Mouse (Mus musculus) heart, embryonic 11.5 days (tissue): ENCODE measurements around the gene Dgkz. TPM values are rescaled to one million over a fixed set of nuclear protein-coding genes. Genes with fewer than 3 reads are reported as not detected.

Source experiments
- ATAC-seq: fragments of 200-750 bp; cut with Nextera tagmentation; replicated peaks from 2 replicates; pipeline ENCODE4 v1.8.0; 2017; ENCODE audit warnings: moderate library complexity; ENCODE audit not compliant: insufficient number of reproducible peaks, low FRiP score, low TSS enrichment
- H3K27ac ChIP-seq: fragments of 300-500 bp; sonication (generic); 2 replicates; pipeline ENCODE4 v1.5.1; 2014; ENCODE audit warnings: mild to moderate bottlenecking, low read depth, low read length
- H3K27me3 ChIP-seq: fragments of 300-500 bp; sonication (generic); 2 replicates; pipeline ENCODE4 v1.6.1; 2014; ENCODE audit warnings: mild to moderate bottlenecking, low read length, mixed read lengths; ENCODE audit not compliant: control insufficient read depth, insufficient read depth
- H3K36me3 ChIP-seq: fragments of 300-500 bp; sonication (generic); 2 replicates; pipeline ENCODE4 v1.6.1; 2014; ENCODE audit warnings: mild to moderate bottlenecking, low read length, moderate library complexity, mixed read lengths; ENCODE audit not compliant: control insufficient read depth, insufficient read depth
- H3K4me1 ChIP-seq: fragments of 300-500 bp; sonication (generic); 2 replicates; pipeline ENCODE4 v1.6.1; 2014; ENCODE audit warnings: low read length; ENCODE audit not compliant: control insufficient read depth, insufficient read depth
- H3K4me2 ChIP-seq: fragments of 300-500 bp; sonication (generic); 2 replicates; pipeline ENCODE4 v1.6.1; 2014; ENCODE audit warnings: mild to moderate bottlenecking, moderate library complexity
- H3K4me3 ChIP-seq: fragments of 300-500 bp; sonication (generic); 2 replicates; pipeline ENCODE4 v1.5.1; 2014; ENCODE audit warnings: low read depth, low read length
- H3K9ac ChIP-seq: fragments of 300-500 bp; sonication (generic); 2 replicates; pipeline ENCODE4 v1.6.1; 2014; ENCODE audit warnings: mild to moderate bottlenecking, low read depth, low read length, moderate library complexity
- H3K9me3 ChIP-seq: fragments of 300-500 bp; sonication (generic); replicated peaks from 2 replicates; pipeline ENCODE4 v1.6.1; 2016; ENCODE audit warnings: low read length; ENCODE audit not compliant: control insufficient read depth
- WGBS: fragments of 180-500 bp; shearing (Covaris S2); extraction: QIAGEN DNeasy Blood & Tissue Kit; methylation state at CpG from one replicate; pipeline ENCODE4 v1.1.7; 2014; ENCODE audit not compliant: insufficient replicate concordance; 5-methylcytosine and 5-hydroxymethylcytosine counted together
- polyA plus RNA-seq: library from polyadenylated mRNA; unstranded; fragments of >200 nt; fragmentation: Nextera tagmentation; extraction: Ambion mirVana; gene quantifications from 2 replicates; pipeline ENCODE4 v1.2.1, GENCODE M21; 2014

Dgkz gene
- polyA plus RNA-seq, 1 experiment from 2014 or later = 42.1 TPM

DNA sequence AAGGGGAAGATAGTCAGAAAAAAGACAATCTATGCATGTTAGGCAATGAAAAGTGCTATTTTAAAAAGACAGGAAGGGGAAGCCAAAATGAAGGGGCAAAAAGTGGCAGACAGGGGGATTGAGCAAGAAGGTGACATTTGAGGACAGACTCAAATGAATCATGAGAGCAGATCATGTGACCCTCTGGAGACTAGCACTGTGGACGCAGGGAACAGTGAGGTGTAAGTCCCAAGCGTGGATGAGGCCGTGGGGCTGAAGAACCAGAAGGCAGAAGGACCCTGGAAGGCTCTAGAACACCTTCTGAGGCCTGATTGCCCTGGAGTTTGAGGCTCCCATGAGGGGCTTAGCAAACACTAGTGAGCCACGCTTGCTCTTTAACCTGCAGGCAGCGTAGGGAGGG, 9.3 kb downstream of the Dgkz start:
- 83% methylated on average over 5 of the region's 5 CpGs for WGBS
- H3K9ac ChIP-seq = no peak overlapping the region
- H3K4me2 ChIP-seq = no peak overlapping the region
- no peak overlapping the region for H3K4me3 ChIP-seq
- no peak for ATAC-seq
- H3K4me1 ChIP-seq = peaks cover 45% of the 10 kb centered on the region
- no peak overlapping the region for H3K27ac ChIP-seq
- H3K36me3 ChIP-seq = no peaks in the 10 kb centered on the region
- no peaks in the 10 kb centered on the region for H3K27me3 ChIP-seq
- no peaks in the 10 kb centered on the region for H3K9me3 ChIP-seq

DNA sequence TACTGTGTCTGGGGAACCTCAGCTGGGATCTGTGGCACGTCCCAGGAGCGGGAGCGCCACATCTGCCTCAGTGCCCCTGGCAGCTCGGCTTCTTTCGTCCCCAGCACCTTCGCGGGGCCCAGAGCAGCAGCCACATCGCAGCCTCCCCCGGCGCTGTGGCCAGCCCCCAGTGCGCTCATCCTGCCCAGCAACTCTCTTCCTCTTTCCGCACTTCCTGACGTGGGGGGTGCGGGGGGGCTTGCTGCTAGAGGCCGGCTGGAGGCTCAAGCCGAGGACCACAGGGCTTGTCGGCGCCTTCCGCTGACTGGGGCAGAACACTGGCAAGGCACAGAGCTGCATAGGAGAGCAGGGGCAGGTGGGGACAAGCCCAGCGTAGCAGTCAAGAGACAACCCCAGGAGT, 10.2 kb downstream of the Dgkz start:
- ATAC-seq = 0 out of 2 replicates have a peak, but pooled peaks have one; percentile 6
- Histone ChIP-seq H3K9ac (peak overlapping the region; percentile 75), H3K4me3 (peak overlapping the region; percentile 73), H3K27me3 (no peaks in the 10 kb centered on the region), H3K36me3 (no peaks in the 10 kb centered on the region), H3K4me2 (peak overlapping the region; percentile 85), H3K27ac (peak overlapping the region; percentile 85), H3K4me1 (peaks cover 38% of the 10 kb centered on the region), H3K9me3 (no peaks in the 10 kb centered on the region)
- 7% methylated on average over 20 of the region's 20 CpGs for WGBS

DNA sequence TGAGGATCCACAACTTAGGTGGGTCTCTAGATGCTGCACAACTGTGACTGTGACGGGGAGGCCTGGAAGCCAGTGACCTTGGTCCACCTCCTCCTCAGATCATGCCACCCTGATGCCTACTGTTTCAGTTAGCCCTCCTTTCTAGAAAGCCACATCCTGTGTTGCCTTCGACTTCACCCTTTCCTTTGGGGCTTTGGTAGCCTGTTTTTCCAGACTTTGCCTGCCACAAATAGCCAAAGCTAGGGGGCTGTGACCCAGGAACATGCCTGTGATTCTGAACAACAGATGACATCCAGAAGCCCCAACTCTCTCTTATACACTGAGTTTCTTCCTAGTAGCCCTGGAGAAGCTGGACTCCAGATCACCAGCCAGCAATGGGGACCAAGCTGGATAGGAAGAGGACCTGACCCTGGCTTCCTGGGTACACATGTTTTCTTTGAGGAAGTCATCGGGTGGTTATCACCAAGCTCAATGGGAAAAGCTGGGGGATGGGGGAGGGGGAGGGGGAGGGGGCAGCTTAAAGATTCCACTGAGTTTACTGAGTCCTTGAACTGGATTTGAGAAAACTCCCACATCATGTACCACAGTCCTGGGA, 11.0 kb downstream of the Dgkz start:
- Histone ChIP-seq H3K4me1 (peaks cover 45% of the 10 kb centered on the region), H3K27me3 (no peaks in the 10 kb centered on the region), H3K4me3 (peak overlapping the region; percentile 73), H3K27ac (peak overlapping the region; percentile 85), H3K9ac (peak overlapping the region; percentile 75), H3K36me3 (no peaks in the 10 kb centered on the region), H3K9me3 (no peaks in the 10 kb centered on the region), H3K4me2 (peak overlapping the region; percentile 85)
- no peak for ATAC-seq
- WGBS = 52% methylated on average over 3 of the region's 3 CpGs

DNA sequence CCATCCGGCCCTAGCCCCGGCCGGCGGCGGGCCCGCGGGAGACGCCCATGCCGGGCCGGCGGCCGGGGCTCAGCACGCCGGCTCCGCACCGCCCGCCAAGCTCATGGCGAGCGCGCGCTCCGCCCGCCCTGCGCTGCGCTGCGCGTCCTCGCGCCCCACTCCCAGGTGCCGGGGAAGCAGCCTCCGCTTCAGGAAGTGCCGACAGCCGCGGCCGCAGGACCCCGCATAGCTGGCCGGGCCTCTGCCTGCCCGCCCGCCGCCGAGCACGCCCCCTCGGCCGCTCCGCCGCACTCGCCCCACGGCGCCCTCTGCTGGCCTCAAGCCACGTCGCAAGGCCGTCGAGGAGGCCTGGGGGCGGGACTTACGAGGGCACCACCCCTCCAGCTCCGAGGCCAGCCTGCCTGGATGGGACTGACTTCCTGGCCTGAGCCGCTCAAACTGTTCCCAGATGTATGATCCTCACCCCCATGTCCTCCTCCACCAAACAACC, 12.2 kb downstream of the Dgkz start:
- H3K4me1 ChIP-seq = peaks cover 57% of the 10 kb centered on the region
- under 1% methylated on average over 56 of the region's 57 CpGs for WGBS

DNA sequence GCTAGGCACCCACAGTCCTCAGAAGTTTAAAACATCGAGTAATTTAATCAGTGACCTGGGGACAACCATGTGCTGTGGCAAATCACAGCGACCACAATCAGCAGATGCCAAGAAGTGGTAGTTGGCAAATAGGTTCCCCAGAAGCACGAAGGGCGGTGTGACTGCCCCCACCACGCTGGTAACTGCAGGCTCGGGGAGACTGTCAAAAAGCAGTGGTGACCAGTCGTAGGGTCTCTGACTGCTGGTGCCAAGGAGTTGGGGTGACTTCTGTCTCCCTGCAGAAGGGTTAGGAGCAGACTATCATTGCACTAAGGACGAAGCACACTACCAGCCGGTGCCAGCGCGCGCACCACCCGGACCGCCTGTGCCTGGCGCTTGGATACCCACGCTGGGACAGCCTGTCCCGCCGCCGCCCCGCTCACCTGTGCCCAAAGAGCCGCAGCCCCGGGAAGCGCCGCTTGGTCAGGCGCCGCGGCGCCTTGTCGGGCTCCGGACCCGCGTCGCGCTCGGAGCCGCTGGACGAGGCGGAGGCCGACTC, 12.7 kb downstream of the Dgkz start:
- ATAC-seq = peak; percentile 24
- Histone ChIP-seq H3K27me3 (no peaks in the 10 kb centered on the region), H3K36me3 (no peaks in the 10 kb centered on the region), H3K9me3 (no peaks in the 10 kb centered on the region), H3K9ac (peak overlapping the region; percentile 85), H3K4me2 (peak overlapping the region; percentile 85), H3K27ac (peak overlapping the region; percentile 67; the same call in 1 of the 2 replicates), H3K4me1 (peaks cover 57% of the 10 kb centered on the region), H3K4me3 (peak overlapping the region; percentile 73)
- WGBS = under 1% methylated on average over 39 of the region's 39 CpGs

More for the DNA sequence above, 12.2 kb downstream of the Dgkz start:
- no peaks in the 10 kb centered on the region for H3K36me3 ChIP-seq
- H3K9me3 ChIP-seq = no peaks in the 10 kb centered on the region
- ATAC-seq = peak; percentile 91
- peak overlapping the region; percentile 73 for H3K4me3 ChIP-seq
- H3K27ac ChIP-seq = peak overlapping the region; percentile 85
- H3K4me2 ChIP-seq = peak overlapping the region; percentile 85
- no peaks in the 10 kb centered on the region for H3K27me3 ChIP-seq
- peak overlapping the region; percentile 85 for H3K9ac ChIP-seq

DNA sequence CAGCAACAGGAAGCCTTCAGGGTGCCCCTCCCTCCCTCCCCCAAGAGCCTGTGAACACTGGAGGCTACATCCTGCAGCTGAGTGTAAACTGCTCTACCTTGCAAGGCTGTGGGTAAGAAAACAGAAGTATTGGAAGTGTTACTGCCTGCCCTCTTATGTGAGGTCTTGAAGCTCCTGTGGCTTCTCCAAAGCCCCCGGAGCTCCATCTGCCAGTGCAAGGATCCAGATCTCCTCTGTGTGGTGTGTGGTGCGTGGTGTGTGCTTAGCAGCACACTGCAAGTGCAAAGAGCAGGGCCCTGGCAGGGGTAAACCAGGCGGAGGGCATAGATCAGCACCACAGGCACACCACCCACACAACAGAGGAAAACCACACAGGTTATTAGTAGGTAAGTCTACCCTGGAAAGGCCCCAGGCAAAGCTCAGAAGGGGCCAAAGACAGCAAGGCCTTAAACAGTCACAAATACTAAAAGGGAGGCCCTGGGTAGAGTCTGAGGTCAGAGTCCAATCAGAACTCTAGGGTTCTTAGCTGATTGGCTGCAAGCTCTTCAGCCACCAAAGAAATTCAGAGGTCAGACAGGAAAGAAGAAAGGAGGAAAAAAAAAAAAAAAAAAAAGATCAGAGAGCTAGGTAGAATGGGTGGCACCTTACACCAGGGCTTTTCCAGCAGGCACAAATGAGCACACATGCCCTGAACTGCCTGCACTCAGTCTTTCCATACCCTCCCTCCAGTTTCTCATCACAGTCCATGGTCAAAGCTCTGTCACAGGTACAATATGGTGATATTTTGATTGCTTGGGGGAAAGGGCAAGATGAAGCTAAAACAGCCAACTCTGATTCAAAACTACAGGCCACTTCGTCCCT, 13.5 kb downstream of the Dgkz start:
- H3K4me2 ChIP-seq = peak overlapping the region; percentile 85
- ATAC-seq = no peak
- 54% methylated on average over 4 of the region's 4 CpGs for WGBS
- H3K9ac ChIP-seq = peak overlapping the region; percentile 85
- no peaks in the 10 kb centered on the region for H3K9me3 ChIP-seq
- H3K4me1 ChIP-seq = peaks cover 64% of the 10 kb centered on the region
- H3K27ac ChIP-seq = no peak overlapping the region
- no peaks in the 10 kb centered on the region for H3K27me3 ChIP-seq
- H3K4me3 ChIP-seq = peak overlapping the region; percentile 73
- no peaks in the 10 kb centered on the region for H3K36me3 ChIP-seq

DNA sequence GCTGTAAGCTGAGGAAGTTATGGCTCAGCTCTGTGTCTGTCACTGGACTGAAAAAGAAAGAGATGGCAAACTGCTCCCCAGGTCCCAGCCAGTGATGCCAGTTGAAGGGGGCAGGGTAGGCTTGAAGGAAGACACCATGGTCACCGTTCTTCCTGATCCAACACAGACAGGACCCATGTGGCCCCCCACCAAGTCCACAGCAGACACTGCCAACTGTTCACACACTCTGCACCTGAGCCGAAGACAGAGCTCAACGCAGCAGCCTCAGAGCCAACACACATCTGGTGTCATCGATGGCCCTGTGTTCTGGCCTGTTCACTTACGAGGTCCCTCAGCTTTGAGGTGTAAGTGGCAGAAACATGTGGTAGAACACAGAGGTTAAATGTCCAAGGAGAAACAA, 15.2 kb downstream of the Dgkz start:
- Histone ChIP-seq H3K36me3 (no peaks in the 10 kb centered on the region), H3K9ac (no peak overlapping the region), H3K4me3 (no peak overlapping the region), H3K4me2 (no peak overlapping the region), H3K4me1 (peaks cover 73% of the 10 kb centered on the region), H3K27me3 (no peaks in the 10 kb centered on the region), H3K27ac (no peak overlapping the region), H3K9me3 (no peaks in the 10 kb centered on the region)
- 87% methylated on average over 5 of the region's 5 CpGs for WGBS
- no peak for ATAC-seq

DNA sequence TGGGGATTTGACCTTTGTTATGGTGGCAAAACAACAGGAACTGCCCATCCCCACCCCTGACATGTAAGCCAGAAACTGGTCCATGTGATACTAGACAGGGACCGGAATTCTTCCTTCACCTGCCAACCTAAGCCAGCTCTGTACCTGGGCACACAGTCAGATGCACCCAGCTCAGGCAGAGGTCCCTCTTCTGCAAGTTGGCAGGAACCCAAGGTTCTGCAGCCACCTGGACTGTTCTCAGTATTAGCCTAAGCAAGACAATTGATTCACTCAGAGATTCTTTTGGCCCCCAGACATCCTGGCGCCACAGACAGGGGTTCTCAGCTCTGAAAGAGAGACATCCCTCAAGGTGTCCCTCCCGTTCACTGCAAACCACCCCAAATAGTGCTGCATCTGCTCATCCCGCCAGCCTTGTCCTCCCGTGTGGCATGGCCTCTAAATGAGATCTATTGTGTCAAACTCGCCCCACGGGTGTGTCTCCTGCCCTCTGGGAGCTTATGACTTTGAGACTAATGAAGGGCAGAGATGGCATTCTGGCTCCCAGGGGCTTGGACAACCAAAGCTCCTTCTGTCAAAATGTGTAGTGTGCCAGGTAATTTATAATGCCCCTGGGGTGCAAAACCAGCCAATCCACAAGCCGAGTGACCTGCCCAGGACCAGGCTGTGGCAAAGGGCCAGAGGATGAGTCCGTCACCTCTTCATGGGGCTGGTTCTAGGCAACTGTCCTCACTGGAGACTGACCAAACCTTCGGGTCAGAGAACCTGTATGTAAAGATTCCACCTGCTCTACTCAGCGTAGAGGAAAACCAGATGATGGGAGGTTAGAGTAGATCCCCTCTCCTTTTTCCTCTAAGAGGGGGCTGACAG, 15.9 kb downstream of the Dgkz start:
- Histone ChIP-seq H3K9ac (peak overlapping the region; percentile 59; the same call in 1 of the 2 replicates), H3K4me1 (peaks cover 73% of the 10 kb centered on the region), H3K27me3 (no peaks in the 10 kb centered on the region), H3K4me3 (no peak overlapping the region), H3K27ac (no peak overlapping the region), H3K36me3 (no peaks in the 10 kb centered on the region), H3K4me2 (no peak overlapping the region; the same call in 1 of the 2 replicates), H3K9me3 (no peaks in the 10 kb centered on the region)
- no peak for ATAC-seq
- 80% methylated on average over 11 of the region's 11 CpGs for WGBS
